Mouse (Mus musculus): ENCODE data around the gene Tube1.

DNA sequence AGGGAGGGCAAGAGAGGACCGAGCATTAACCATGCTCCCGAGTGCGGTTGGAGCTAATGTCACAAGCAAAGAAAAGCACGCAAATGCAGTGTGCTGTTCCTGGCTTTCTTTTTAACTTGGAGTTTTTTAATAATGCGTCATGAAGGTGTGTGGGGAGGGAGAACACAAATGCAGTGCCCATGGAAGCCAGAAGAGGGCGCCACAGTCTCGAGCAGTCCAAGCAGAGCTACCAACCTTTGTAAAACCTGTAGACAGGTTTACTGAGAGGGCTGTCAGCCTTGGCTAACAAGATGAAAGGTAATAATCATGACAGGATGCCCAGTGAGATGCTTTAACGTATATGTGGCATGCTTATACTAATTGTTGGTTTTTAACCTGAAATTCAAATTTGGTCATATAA lies 36.4 kb downstream of the Tube1 start:
- TF ChIP-seq POLR2A (IDR thresholded peaks at IDR 0.05; ENCODE audit: insufficient read depth, low read depth, low read length) = no peak
- TF ChIP-seq CTCF (IDR thresholded peaks at IDR 0.05; ENCODE audit: insufficient read depth, low read depth, low read length) = peak; percentile 59; the same call in 1 of the 2 replicates
